Mouse (Mus musculus) WW6 (cell line): ENCODE measurements around the gene AI593442.

Experiments
- DNase-seq: peaks from one replicate; pipeline ENCODE4 v3.0.0-alpha.2; 2013; ENCODE audit warnings: low read depth, low spot score

AI593442 gene

DNA sequence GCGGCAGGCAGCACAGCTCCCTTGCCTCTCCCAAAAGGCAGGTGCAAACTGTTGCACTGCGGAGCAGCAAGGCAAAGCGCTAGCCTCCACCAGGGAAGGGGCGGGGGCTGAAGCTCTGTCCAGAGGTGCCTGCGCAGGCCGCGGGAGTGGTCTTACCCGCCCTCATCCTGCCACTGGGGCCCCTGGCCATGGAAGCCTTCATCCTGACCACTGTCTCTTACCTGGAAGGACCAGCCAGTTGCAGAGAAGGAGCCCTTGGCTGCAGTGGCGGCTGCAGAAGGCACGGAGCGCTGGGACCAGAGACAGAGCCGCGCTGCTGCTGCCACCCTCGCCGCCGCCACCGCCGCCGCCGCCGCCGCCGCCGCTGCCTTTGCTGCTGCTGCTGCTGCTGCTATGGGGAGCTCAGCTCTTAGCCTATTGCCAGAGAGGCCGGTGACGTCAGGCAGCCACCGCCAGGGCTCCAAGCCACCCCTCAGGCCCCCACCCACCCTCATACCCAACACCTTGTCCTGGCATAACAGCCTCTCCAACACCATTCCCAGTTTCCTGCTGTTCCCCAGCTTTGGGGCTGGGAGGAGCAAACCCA, at the start of gene AI593442:
TSS of gene AI593442 (minus strand) at position 419 of the 586 bp plus-strand sequence.
- no peak for DNase-seq

- no peak for DNase-seq
Observed at GRCm38 (mm10) chr9:52728806-52729205, 49.2 kb upstream of the AI593442 start.

DNA sequence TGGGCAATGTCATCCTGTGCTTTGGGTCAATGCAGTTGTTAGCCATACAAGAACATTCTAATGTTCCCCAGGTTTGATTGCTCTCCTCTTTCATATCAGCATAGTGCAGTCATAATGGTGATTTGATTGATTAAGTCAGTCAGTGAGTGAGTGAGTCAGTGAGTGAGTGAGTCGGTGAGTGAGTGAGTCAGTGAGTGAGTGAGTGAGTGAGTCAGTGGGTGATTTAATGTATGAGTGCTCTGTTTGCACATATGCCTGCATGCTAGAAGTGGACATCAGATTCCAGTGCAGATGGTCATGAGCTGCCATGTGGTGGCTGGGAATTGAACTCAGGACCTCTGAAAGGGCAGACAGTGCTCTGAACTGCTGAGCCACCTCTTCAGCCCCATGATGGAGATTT, 43.0 kb upstream of the AI593442 start:
- no peak for DNase-seq

- DNase-seq: no peak
Observed at GRCm38 (mm10) chr9:52719562-52719961, 40.0 kb upstream of the AI593442 start.

- no peak for DNase-seq
Observed at GRCm38 (mm10) chr9:52680036-52680435, 456 bp upstream of the AI593442 start.

- no peak for DNase-seq
Observed at GRCm38 (mm10) chr9:52678839-52679215, 753 bp downstream of the AI593442 start.

DNA sequence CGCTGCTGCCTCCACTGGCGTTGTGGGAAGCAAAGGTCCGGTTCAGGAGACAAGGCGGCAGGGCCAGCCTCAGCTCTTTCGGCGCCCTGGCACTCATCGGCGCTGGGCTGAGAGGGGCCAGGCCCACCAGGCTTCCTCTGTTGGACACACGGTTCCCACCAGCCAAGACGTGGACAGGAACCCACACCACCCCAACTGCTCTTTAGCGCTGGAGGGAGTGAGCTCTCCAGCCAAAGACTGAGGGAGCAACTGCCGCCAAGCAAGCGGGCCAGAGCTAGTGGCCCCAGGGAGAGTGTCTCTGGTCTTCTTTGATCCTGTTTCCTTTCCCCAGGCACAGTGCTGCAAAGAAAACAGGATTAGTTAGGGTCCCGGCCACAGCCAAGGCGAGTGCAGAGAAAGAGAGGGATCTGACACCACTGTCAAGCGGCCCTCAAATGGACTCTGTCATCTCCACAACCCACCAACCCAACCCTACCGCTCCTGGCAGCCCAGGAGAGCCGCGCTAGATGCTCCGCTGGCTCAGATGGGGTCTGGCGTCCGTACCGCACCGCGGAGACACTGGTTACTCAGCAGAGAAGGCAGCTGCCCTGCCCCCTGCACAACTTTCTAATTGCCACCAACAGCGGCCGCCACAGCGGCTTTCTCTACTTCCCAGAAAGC, 1.3 kb downstream of the AI593442 start:
- DNase-seq: no peak

DNA sequence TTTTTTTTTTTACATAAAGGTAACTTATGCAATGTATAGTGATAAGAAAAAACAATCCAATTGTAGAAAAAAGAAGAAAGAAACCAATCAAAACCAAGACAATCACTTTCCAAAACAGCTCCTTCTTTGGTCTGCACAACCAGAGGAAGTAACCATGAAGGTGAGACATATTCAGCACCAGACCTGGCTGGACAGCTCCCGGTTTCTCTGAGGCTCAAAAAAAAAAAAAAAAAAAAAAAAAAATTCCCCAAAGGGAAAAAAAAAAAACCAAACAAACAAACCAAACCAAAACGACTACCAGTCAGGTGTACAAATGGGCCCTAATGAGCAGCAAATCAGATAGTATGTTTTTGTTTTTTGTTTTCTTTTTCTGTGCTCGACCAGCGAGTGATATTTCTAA, 3.0 kb downstream of the AI593442 start:
- no peak for DNase-seq

- no peak for DNase-seq
Observed at GRCm38 (mm10) chr9:52675937-52676336, 3.6 kb downstream of the AI593442 start.

DNA sequence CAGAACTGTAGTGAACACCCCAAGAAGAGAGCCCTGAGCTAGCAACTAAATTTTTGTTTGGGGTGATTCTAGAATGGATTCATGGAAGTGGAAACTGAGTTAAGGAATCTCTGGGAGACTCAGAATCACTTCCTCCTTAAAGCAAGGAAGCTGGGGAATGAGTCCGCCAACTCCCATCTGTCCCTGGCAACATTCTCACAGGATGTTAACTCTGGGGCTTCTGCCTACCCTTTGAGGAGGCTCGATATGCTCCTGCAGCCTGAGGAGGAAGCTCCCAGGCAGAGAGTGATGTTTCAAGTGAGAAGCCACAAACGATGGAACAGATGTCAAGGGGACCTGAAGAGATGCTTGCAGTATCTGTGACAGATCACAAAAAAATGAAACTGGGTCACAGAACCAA, 18.2 kb downstream of the AI593442 start:
- no peak for DNase-seq

DNA sequence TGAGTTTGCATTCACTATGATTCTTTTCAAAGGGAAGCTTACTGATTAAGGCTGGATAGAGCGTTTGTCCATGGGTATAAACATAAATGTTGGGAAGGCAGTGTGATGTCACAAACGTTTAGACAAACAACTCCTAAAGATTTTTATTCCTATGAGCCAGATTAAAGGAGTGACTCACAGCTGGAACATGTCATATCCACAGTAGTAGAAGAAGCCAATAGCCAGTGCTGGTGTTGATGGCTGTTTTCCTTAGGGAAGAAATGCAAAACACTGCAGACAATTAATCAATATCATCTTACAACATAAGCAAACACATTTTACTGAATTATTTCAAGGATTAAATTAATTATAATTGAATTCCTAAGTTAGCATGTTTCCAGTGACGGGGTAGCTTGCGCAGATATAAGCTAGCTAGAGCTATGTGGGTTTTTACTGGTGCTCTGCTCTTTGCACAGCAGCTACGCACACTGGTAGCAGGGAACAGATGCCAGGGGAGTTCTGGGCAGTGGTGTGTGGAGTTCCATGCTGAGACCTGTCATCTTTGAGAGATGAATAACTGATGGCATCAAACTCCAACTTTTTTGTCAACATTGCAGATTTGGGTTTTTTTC, 29.1 kb downstream of the AI593442 start:
- DNase-seq: no peak

- no peak for DNase-seq
Observed at GRCm38 (mm10) chr9:52645312-52645711, 34.3 kb downstream of the AI593442 start.

DNA sequence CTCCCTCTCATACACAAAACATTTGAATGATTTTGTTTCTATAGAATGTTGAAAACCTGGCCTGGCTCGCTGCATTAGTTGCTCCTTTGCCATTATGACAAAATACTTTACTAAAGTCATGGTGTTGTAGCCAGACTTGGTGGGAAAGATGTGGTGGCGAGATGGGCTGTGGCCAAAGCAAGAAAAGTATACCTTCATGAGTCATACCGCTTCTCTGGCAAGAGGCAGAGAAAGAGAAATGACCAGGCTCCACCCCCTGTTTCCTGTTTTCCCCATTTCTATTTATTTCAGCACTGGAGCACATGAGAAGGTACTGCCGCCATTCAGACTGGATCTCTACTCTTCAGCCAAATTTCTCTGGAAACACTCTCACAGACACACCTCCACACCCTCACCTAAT, 35.0 kb downstream of the AI593442 start:
- DNase-seq: no peak

GRCm38 (mm10) chr9:52644156-52644555, 35.4 kb downstream of the AI593442 start:
- no peak for DNase-seq

DNA sequence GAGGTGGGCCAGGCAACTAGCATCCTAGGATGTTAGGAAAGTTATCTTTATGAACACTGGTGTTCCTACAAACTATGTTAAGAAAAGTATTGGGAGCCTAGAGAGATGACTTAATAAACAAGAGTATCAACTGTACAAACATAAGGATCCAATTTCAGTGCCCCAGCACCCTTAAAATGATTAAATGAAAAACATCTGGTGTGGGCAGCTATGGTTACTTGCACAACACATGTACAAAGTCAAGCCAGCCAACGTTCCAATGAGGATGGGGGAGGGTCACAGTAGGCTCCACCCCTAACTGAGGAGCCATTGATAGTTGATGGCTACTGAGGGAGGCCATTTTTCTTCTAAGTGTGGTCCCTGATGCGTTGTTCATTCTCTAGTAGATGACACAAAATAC, 43.6 kb downstream of the AI593442 start:
- no peak for DNase-seq

GRCm38 (mm10) chr9:52623926-52624325, 55.7 kb downstream of the AI593442 start:
- no peak for DNase-seq
